Mouse (Mus musculus) lung, adult 2 months (tissue): ENCODE data around the gene Atf6. TPM values are rescaled to one million over a fixed set of nuclear protein-coding genes. Genes with fewer than 3 reads are reported as not detected.

ENCODE experiments used
- DNase-seq: peaks from one replicate; pipeline ENCODE4 v3.0.0; 2022
- H3K4me1 ChIP-seq: fragments of 200-500 bp; 2 replicates; pipeline ENCODE4 v1.6.1; 2011; ENCODE audit warnings: low read length; ENCODE audit not compliant: control insufficient read depth, insufficient read depth
- H3K4me3 ChIP-seq: fragments of 200-500 bp; replicated peaks from 2 replicates; pipeline ENCODE3; 2011; ENCODE audit warnings: low read depth, mild to moderate bottlenecking, control low read depth, low read length; ENCODE audit errors: extremely low read depth
- CTCF ChIP-seq: fragments of 200-500 bp; IDR thresholded peaks from 2 replicates; pipeline ENCODE4 v1.5.1; 2011; ENCODE audit warnings: mild to moderate bottlenecking, low read length, control low read depth; ENCODE audit not compliant: insufficient read depth
- POLR2A ChIP-seq: fragments of 200-500 bp; IDR thresholded peaks from 2 replicates; pipeline ENCODE4 v1.6.1; 2011; ENCODE audit warnings: low read depth, mild to moderate bottlenecking, control low read depth, low read length, borderline replicate concordance; ENCODE audit errors: extremely low read depth
- WGBS: fragments of 180-500 bp; shearing (Covaris S2); methylation state at CpG from one replicate; pipeline ENCODE4 v1.1.7; 2018; 5-methylcytosine and 5-hydroxymethylcytosine counted together
- polyA plus RNA-seq: library from polyadenylated mRNA; depleted of rRNA; stranded (reverse); fragments of >200 nt; gene quantifications from 2 replicates; pipeline ENCODE4 v1.2.3, GENCODE M21; 2012

Gene Atf6
- polyA plus RNA-seq, 1 experiment = 18.8 TPM

- no peak for TF ChIP-seq CTCF
- no peak for TF ChIP-seq POLR2A
Measured at GRCm38 (mm10) chr1:170886044-170886458, 18.5 kb upstream of the Atf6 start.

GRCm38 (mm10) chr1:170884978-170885561 lies 17.5 kb upstream of the Atf6 start, which contains the start of the genes Gm26620 and Dusp12:
Gm26620 (plus strand) TSS chr1:170885065.
Dusp12 (minus strand) TSS chr1:170885540.
- Histone ChIP-seq H3K4me3 (peak within 1 kb of the TSS; percentile 85), H3K4me1 (no peaks in the 10 kb centered on the region)
- peak; percentile 79 for DNase-seq
- under 1% methylated on average over 46 of the region's 46 CpGs for WGBS
- TF ChIP-seq CTCF (peak; percentile 75), POLR2A (peak; percentile 27; the same call in 1 of the 2 replicates)

More at GRCm38 (mm10) chr1:170886044-170886458, 18.5 kb upstream of the Atf6 start:
- 48% methylated on average over 6 of the region's 6 CpGs for WGBS
- DNase-seq = no peak
- Histone ChIP-seq H3K4me1 (no peaks in the 10 kb centered on the region), H3K4me3 (no peak overlapping the region)

DNA sequence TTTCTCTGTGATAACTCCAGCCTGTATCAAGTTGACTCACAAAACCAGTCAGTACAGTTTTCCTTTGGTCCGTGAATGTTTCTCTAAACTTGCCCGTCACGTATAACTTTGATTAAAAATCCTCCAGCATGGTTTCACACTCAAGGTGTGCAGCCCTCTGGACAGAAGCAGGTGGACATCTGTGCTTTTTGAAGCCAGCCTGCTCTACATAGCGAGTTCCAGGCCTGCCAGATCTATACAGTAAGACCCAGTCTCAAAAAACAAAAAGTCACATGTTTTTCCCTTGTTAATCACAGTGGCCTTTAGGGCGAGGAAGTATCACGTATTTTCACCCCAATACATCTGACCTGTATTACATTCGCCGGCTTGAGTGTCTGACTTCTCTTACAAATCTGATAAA lies 16.8 kb upstream of the Atf6 start:
- TF ChIP-seq POLR2A = no peak
- TF ChIP-seq CTCF = no peak
- Histone ChIP-seq H3K4me1 (no peaks in the 10 kb centered on the region), H3K4me3 (peak overlapping the region; percentile 85)
- WGBS = 18% methylated on average over 8 of the region's 8 CpGs
- no peak for DNase-seq

- Histone ChIP-seq H3K4me1 (no peaks in the 10 kb centered on the region), H3K4me3 (no peak overlapping the region)
- whole genome bisulfite sequencing = 67% methylated on average over 5 of the region's 5 CpGs
- no peak for DNase-seq
- TF ChIP-seq POLR2A = no peak
- TF ChIP-seq CTCF = no peak
Measured at GRCm38 (mm10) chr1:170882915-170883485, 15.4 kb upstream of the Atf6 start.

GRCm38 (mm10) chr1:170876906-170877305 lies 9.3 kb upstream of the Atf6 start:
- 79% methylated on average over 5 of the region's 5 CpGs for whole genome bisulfite sequencing
- Histone ChIP-seq H3K4me1 (no peaks in the 10 kb centered on the region), H3K4me3 (no peak overlapping the region)
- TF ChIP-seq CTCF (no peak), POLR2A (no peak)
- no peak for DNase-seq

DNA sequence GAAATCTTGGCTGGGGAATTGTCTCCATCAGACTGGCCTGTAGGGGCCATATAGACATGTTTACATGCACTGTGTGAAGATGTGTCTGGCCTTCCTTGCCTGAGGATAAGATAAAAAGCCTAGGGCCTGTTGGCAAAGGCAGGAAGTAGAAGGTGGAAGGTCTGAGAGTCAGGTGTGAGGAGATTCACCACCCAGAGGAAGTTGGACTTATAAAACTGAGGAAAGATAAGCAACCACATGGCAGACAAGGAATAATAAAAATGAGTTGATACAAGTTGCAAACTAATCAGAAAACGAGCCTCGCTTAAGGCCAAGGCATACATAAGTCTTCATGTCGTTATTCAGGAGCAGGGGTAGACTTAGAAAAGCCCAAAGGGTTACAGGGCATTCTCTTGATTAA lies 8.1 kb upstream of the Atf6 start:
- DNase-seq = no peak
- TF ChIP-seq POLR2A (no peak), CTCF (no peak)
- Histone ChIP-seq H3K4me3 (no peak overlapping the region), H3K4me1 (no peaks in the 10 kb centered on the region)
- WGBS = 84% methylated on average over 3 of the region's 3 CpGs

GRCm38 (mm10) chr1:170871961-170872360 lies 4.4 kb upstream of the Atf6 start:
- 96% methylated on average over 2 of the region's 2 CpGs for WGBS
- Histone ChIP-seq H3K4me3 (no peak overlapping the region), H3K4me1 (no peaks in the 10 kb centered on the region)
- DNase-seq = no peak
- no peak for TF ChIP-seq POLR2A
- TF ChIP-seq CTCF = no peak

- 84% methylated on average over 6 of the region's 6 CpGs for WGBS
- H3K4me3 ChIP-seq = no peak overlapping the region
- no peak for DNase-seq
- H3K4me1 ChIP-seq = no peaks in the 10 kb centered on the region
- TF ChIP-seq CTCF (no peak), POLR2A (no peak)
Measured at GRCm38 (mm10) chr1:170871402-170871801, 3.8 kb upstream of the Atf6 start.

DNA sequence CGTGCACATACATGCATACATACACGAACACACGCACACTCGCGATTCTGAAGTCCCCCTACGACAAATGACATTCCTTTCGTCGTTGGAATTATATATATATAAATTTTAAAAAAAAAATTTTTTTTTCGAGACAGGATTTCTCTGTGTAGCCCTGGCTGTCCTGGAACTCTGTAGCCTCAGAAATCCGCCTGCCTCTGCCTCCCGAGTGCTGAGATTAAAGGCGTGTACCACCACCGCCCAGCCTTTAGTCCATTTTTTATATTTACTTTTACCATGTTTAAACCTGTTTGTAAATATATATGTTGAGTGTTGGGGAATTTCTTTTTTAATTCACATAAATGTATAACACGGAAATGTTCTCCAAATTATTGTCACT lies 1.3 kb upstream of the Atf6 start:
- peak overlapping the region; percentile 64 for H3K4me3 ChIP-seq
- 13% methylated on average over 14 of the region's 14 CpGs for WGBS
- no peak for DNase-seq
- peaks cover 3% of the 10 kb centered on the region for H3K4me1 ChIP-seq
- TF ChIP-seq CTCF = no peak
- TF ChIP-seq POLR2A = no peak

DNA sequence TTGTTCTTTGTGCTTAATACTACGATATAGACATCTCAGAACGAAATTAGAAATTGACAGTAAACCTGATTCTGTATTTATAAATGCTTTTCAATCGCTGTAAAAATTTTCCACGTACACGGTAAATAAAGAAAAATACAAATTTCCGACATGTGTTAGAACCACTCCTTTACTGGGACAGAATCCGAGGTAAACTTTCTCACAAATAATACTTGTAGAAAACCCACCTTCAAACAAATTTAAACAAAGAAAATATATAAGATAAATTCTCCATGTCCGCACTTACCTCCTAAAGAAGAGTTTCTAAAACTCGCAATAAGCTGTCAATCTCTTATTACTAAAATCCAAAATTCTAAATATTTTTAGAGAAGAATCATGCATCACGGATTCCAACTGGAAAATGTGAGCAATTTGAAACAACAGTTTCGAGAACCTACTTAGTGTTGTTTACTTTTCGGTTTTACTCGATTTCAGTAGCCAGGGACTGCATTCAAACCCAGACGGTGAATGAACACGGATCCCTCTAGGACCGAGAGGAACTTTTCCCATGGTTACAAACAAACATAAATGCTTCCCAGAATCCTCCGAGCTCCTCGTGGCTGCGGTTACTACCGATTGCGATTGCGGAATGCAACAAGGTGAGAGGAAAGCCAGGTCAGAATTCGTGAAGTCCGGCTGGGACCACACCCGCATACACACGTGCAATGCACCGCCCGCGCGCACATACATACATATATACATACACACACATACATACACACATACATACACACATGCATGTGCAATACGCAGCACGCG lies 735 bp upstream of the Atf6 start:
- TF ChIP-seq CTCF = no peak
- TF ChIP-seq POLR2A = peak; percentile 24; the same call in 1 of the 2 replicates
- WGBS = under 1% methylated on average over 33 of the region's 33 CpGs
- peak; percentile 68 for DNase-seq
- peak overlapping the region; percentile 97 for H3K4me3 ChIP-seq
- peaks cover 3% of the 10 kb centered on the region for H3K4me1 ChIP-seq
